Mouse (Mus musculus) thymus, adult 2 months (tissue): ENCODE measurements around the gene Plcb2. TPM values are rescaled to one million over a fixed set of nuclear protein-coding genes. Genes with fewer than 3 reads are reported as not detected.

ENCODE experiments used
- DNase-seq: peaks from one replicate; pipeline ENCODE4 v3.0.0; 2021
- H3K27ac ChIP-seq: fragments of 200-500 bp; 2 replicates; pipeline ENCODE4 v1.5.1; 2012; ENCODE audit warnings: low read length, control low read depth; ENCODE audit not compliant: control insufficient read depth, insufficient read depth
- H3K27me3 ChIP-seq: fragments of 200-500 bp; 2 replicates; pipeline ENCODE4 v1.6.1; 2012; ENCODE audit warnings: mild to moderate bottlenecking, low read length, moderate library complexity, mixed read lengths; ENCODE audit not compliant: control insufficient read depth, insufficient read depth
- H3K36me3 ChIP-seq: fragments of 200-500 bp; 2 replicates; pipeline ENCODE4 v1.6.1; 2012; ENCODE audit warnings: mild to moderate bottlenecking, low read length, moderate library complexity; ENCODE audit not compliant: control insufficient read depth, insufficient read depth
- H3K4me1 ChIP-seq: fragments of 200-500 bp; replicated peaks from 2 replicates; pipeline ENCODE4 v1.6.1; 2012; ENCODE audit warnings: low read length; ENCODE audit not compliant: control insufficient read depth, insufficient read depth
- H3K4me3 ChIP-seq: fragments of 200-500 bp; 2 replicates; pipeline ENCODE4 v1.5.1; 2012; ENCODE audit warnings: mild to moderate bottlenecking, low read length, control low read depth, moderate library complexity; ENCODE audit not compliant: control insufficient read depth, insufficient read depth
- CTCF ChIP-seq: fragments of 200-500 bp; IDR thresholded peaks from 2 replicates; pipeline ENCODE4 v1.5.1; 2012; ENCODE audit warnings: mild to moderate bottlenecking, control low read depth, low read length, moderate library complexity, borderline replicate concordance; ENCODE audit not compliant: control insufficient read depth, poor library complexity, insufficient read depth; ENCODE audit errors: extremely low read depth
- POLR2A ChIP-seq: fragments of 200-500 bp; IDR thresholded peaks from 2 replicates; pipeline ENCODE4 v1.6.1; 2012; ENCODE audit warnings: mild to moderate bottlenecking, low read length, control low read depth, moderate library complexity; ENCODE audit not compliant: control insufficient read depth, poor library complexity, insufficient read depth; ENCODE audit errors: extremely low read depth
- WGBS: fragments of 180-500 bp; shearing (Covaris S2); methylation state at CpG from one replicate; pipeline ENCODE4 v1.1.7; 2018; 5-methylcytosine and 5-hydroxymethylcytosine counted together
- polyA plus RNA-seq: library from polyadenylated mRNA; depleted of rRNA; stranded (reverse); fragments of >200 nt; gene quantifications from 2 replicates; pipeline ENCODE4 v1.2.3, GENCODE M21; 2012

The Plcb2 gene
- polyA plus RNA-seq, 1 experiment, result 94.4 TPM

GRCm38 (mm10) chr2:118700179-118701062, 27.8 kb downstream of the Plcb2 start:
- 7% methylated on average over 32 of the region's 32 CpGs for WGBS
- no peak overlapping the region for H3K27ac ChIP-seq
- H3K27me3 ChIP-seq, result peaks cover 32% of the 10 kb centered on the region
- TF ChIP-seq POLR2A (no peak), CTCF (peak; percentile 88)
- H3K4me1 ChIP-seq, result peaks cover 52% of the 10 kb centered on the region
- peak; percentile 82 for DNase-seq
- peak overlapping the region; percentile 25; the same call in 1 of the 2 replicates for H3K4me3 ChIP-seq
- no peaks in the 10 kb centered on the region for H3K36me3 ChIP-seq

- WGBS, result 79% methylated on average over 7 of the region's 7 CpGs
- DNase-seq, result no peak
- peaks cover 13% of the 10 kb centered on the region for H3K27me3 ChIP-seq
- no peaks in the 10 kb centered on the region for H3K36me3 ChIP-seq
- TF ChIP-seq POLR2A, result no peak
- TF ChIP-seq CTCF, result no peak
- peaks cover 36% of the 10 kb centered on the region for H3K4me1 ChIP-seq
- H3K27ac ChIP-seq, result no peak overlapping the region
- no peak overlapping the region for H3K4me3 ChIP-seq
These were observed 30.3 kb downstream of the Plcb2 start for GRCm38 (mm10) chr2:118697955-118698354.

GRCm38 (mm10) chr2:118697311-118697877, 30.8 kb downstream of the Plcb2 start:
- H3K27ac ChIP-seq, result no peak overlapping the region
- whole genome bisulfite sequencing, result 57% methylated on average over 5 of the region's 5 CpGs
- TF ChIP-seq CTCF, result no peak
- TF ChIP-seq POLR2A, result no peak
- no peak for DNase-seq
- no peak overlapping the region for H3K4me3 ChIP-seq
- H3K4me1 ChIP-seq, result peaks cover 31% of the 10 kb centered on the region
- peaks cover 8% of the 10 kb centered on the region for H3K27me3 ChIP-seq
- no peaks in the 10 kb centered on the region for H3K36me3 ChIP-seq

GRCm38 (mm10) chr2:118696451-118697308, 31.6 kb downstream of the Plcb2 start:
- Histone ChIP-seq H3K4me1 (peaks cover 31% of the 10 kb centered on the region), H3K27ac (no peak overlapping the region), H3K27me3 (peaks cover 4% of the 10 kb centered on the region; the same call in 1 of the 2 replicates), H3K36me3 (no peaks in the 10 kb centered on the region), H3K4me3 (no peak overlapping the region)
- 26% methylated on average over 21 of the region's 21 CpGs for WGBS
- DNase-seq, result peak; percentile 48
- TF ChIP-seq POLR2A, result no peak
- no peak for TF ChIP-seq CTCF

GRCm38 (mm10) chr2:118695677-118696232, 32.5 kb downstream of the Plcb2 start:
- Histone ChIP-seq H3K27me3 (peaks cover 2% of the 10 kb centered on the region; the same call in 1 of the 2 replicates), H3K4me1 (peaks cover 28% of the 10 kb centered on the region), H3K27ac (no peak overlapping the region), H3K36me3 (no peaks in the 10 kb centered on the region), H3K4me3 (no peak overlapping the region)
- DNase-seq, result peak; percentile 62
- TF ChIP-seq POLR2A (no peak), CTCF (0 out of 2 replicates have a peak, but pooled peaks have one; percentile 50)
- WGBS, result 37% methylated on average over 11 of the region's 11 CpGs

- H3K27me3 ChIP-seq, result no peaks in the 10 kb centered on the region
- no peaks in the 10 kb centered on the region for H3K36me3 ChIP-seq
- H3K4me1 ChIP-seq, result peaks cover 19% of the 10 kb centered on the region
- no peak overlapping the region for H3K4me3 ChIP-seq
- WGBS, result 96% methylated on average over 19 of the region's 19 CpGs
- H3K27ac ChIP-seq, result no peak overlapping the region
- TF ChIP-seq POLR2A, result no peak
- no peak for TF ChIP-seq CTCF
- no peak for DNase-seq
These were observed 34.8 kb downstream of the Plcb2 start for GRCm38 (mm10) chr2:118693370-118693966.
